Mouse (Mus musculus): ENCODE results near the gene Tdrd3. TPM values are rescaled to one million over a fixed set of nuclear protein-coding genes. Genes with fewer than 3 reads are reported as not detected.

The Tdrd3 gene
- 10 to 100 TPM in 1 of 2 experiments, 1 to 10 TPM in 1; 7.4 to 11.5 TPM for total RNA-seq (2023)

GRCm38 (mm10) chr14:87415808-87416721 is at the start of gene Tdrd3:
Gene Tdrd3 (plus strand): TSS chr14:87416639.

Data from neutrophil, adult 83 days (primary cell).